Mouse (Mus musculus): ENCODE measurements around the gene Glyatl3. TPM values are rescaled to one million over a fixed set of nuclear protein-coding genes. Genes with fewer than 3 reads are reported as not detected.
A peak's percentile ranks its signal among the peaks of the same experiment; 100 is the strongest.

Glyatl3 gene
- polyA plus RNA-seq (2015; fragmentation: Nextera tagmentation; extraction: Ambion mirVana), result not detected in 2 replicates

DNA sequence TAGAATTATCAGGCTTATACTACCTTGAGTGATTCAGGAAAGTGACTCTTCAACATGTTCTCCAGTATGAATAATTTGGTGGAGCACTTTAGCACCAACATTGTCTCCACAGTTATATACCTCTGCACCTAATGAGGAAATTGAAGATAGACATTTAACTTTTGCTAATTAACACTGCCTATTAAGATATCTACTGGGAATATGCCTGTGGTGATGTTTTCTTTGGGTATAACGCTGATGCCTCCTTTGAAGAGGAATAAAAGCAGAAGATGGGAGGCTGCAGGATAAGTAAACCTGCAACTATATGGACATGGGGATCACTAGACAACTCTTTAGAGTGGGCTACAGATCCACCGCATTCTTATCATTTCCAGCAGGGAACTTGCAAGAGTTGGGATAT, at the start of gene Glyatl3:
Glyatl3 (minus strand) TSS at position 101 of the 400 bp plus-strand sequence.
- H3K4me2 ChIP-seq, result no peak within 1 kb of the TSS
- no peaks in the 10 kb centered on the region for H3K27me3 ChIP-seq
- no peak for ATAC-seq (replicated peaks; ENCODE audit: low FRiP score)

DNA sequence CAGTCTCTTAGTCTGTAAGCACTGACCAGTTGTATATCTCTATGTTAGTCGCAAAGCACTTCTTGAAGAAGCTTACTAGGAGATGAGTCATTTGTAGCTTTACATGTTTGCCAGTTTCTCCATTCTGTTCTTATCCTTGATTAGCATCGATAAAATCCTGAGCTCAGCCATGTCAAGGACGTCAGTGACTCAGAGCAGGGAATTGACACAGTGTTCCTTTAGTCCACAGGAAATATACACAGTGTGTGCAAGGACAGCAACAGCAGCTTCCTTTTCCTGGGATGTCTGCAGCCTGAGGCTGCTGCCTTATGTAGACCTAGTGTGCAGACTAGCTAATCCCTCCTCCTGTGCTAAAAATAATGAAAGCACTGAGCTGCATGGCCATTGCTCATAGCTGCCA, 34.4 kb upstream of the Glyatl3 start:
- H3K4me3 ChIP-seq (replicated peaks), result no peak overlapping the region
- no peak overlapping the region for H3K4me2 ChIP-seq
- peaks cover 72% of the 10 kb centered on the region for H3K36me3 ChIP-seq
- no peak for ATAC-seq (replicated peaks; ENCODE audit: low FRiP score)
- H3K9me3 ChIP-seq (replicated peaks), result no peaks in the 10 kb centered on the region
- H3K27ac ChIP-seq, result no peak overlapping the region
- H3K27me3 ChIP-seq, result no peaks in the 10 kb centered on the region
- H3K4me1 ChIP-seq, result no peaks in the 10 kb centered on the region
- WGBS, result 90% methylated on average over 3 of the region's 3 CpGs
- H3K9ac ChIP-seq, result no peak overlapping the region

More for the DNA sequence above, at the start of gene Glyatl3:
- Histone ChIP-seq H3K4me1 (no peaks in the 10 kb centered on the region), H3K36me3 (no peaks in the 10 kb centered on the region), H3K9ac (no peak within 1 kb of the TSS), H3K27ac (no peak within 1 kb of the TSS), H3K9me3 (replicated peaks) (no peaks in the 10 kb centered on the region), H3K4me3 (replicated peaks) (no peak within 1 kb of the TSS)
- WGBS, result 91% methylated on average over 2 of the region's 2 CpGs

DNA sequence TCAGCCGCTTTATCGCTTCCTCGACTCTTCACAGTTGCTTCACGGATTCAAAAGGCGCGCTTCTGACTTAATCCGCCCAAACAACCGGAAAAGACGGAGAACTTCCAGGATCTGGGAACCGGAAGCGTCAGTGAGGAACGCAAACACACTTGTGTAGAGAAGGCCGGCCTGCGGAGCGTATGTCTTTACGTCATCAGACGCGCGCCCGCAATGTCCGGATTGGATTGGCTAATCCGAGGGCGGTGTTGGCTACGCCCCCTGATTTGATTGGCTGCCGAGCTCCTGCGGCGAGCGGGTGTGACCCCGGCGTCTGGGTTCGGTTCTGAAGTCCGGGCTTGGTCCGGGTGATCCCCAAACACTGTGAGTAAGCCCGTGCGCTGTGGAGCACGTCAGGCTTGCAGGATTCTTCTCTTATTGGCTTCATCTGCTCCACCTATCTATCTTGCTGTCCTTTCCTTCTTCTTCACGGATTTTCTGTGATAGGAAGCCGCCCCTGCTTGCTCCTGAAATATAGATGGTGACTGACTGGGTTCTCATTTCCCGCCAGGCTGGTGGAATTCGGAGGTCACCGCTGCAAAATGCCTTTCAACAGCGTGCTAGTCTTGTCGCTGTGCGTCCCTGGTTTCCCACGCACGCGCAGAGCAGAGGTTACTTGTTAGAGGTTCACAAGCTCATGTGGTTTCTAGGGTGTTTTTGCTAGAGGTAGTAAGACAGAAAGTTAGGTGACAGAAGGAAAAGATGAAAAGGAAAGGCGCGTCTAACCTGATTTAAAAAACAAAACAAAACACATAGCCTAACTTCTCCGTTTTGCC, 20.5 kb upstream of the Glyatl3 start, which contains the start of the genes Mut and Cenpq:
Mut (plus strand) TSS at position 266 of the 812 bp plus-strand sequence.
Cenpq (minus strand) TSS at position 628 of the 812 bp plus-strand sequence.
- H3K4me3 ChIP-seq (replicated peaks), result peak within 1 kb of the TSS; percentile 68
- peak within 1 kb of the TSS; percentile 71 for H3K4me2 ChIP-seq
- H3K27ac ChIP-seq, result peak within 1 kb of the TSS; percentile 97
- WGBS, result under 1% methylated on average over 50 of the region's 50 CpGs
- H3K27me3 ChIP-seq, result no peaks in the 10 kb centered on the region
- peaks cover 35% of the 10 kb centered on the region for H3K36me3 ChIP-seq
- H3K4me1 ChIP-seq, result peaks cover 6% of the 10 kb centered on the region
- H3K9ac ChIP-seq, result peak within 1 kb of the TSS; percentile 56
- ATAC-seq (replicated peaks; ENCODE audit: low FRiP score), result peak; percentile 100
- no peaks in the 10 kb centered on the region for H3K9me3 ChIP-seq (replicated peaks)

DNA sequence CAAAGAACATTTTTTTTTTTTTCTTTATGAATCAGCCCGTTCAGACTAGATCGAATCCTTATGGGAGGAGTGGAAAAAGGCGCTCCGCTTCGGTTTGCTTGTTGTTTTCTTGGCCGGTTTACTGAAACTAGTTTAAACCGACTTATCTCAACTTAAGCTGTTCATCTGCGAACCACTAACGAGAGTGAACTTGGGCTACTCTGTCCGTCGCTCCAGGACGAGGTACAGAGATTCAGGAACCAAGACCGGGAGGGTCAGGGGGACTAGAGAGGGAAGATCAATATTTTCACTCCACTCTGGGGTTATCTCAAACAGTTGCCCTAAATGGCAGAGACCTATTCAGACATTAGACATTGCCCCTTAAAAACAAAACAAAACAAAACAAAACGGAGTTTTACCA, 19.8 kb upstream of the Glyatl3 start:
- ATAC-seq (replicated peaks; ENCODE audit: low FRiP score), result peak; percentile 34
- WGBS, result 1% methylated on average over 14 of the region's 14 CpGs
- H3K9ac ChIP-seq, result peak overlapping the region; percentile 45

DNA sequence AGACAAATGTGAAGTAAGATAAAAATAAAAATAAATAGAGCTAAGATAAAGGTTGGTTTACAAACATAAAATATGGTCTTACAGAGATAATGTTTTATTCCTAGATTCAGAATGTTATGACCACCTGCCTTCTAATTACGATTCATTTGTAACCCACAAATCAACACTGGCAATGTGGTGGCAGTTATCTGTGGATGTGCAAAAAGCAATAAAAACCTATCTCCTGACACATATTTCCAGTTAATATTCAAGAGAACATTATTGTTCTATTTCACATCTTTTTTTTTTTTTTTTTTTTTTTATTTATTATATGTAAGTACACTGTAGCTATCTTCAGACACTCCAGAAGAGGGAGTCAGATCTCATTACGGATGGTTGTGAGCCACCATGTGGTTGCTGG, 1.3 kb upstream of the Glyatl3 start:
- Histone ChIP-seq H3K9me3 (replicated peaks) (no peaks in the 10 kb centered on the region), H3K4me1 (no peaks in the 10 kb centered on the region), H3K4me2 (no peak overlapping the region), H3K27me3 (no peaks in the 10 kb centered on the region), H3K9ac (no peak overlapping the region), H3K36me3 (no peaks in the 10 kb centered on the region), H3K27ac (no peak overlapping the region), H3K4me3 (replicated peaks) (no peak overlapping the region)
- ATAC-seq (replicated peaks; ENCODE audit: low FRiP score), result no peak
- WGBS, result 86% methylated on average over 2 of the region's 2 CpGs

More for the DNA sequence above, 19.8 kb upstream of the Glyatl3 start:
- Histone ChIP-seq H3K4me2 (peak overlapping the region; percentile 71), H3K9me3 (replicated peaks) (no peaks in the 10 kb centered on the region), H3K36me3 (peaks cover 35% of the 10 kb centered on the region), H3K4me1 (peaks cover 6% of the 10 kb centered on the region), H3K27ac (peak overlapping the region; percentile 41; the same call in 1 of the 2 replicates), H3K4me3 (replicated peaks) (peak overlapping the region; percentile 68), H3K27me3 (no peaks in the 10 kb centered on the region)

DNA sequence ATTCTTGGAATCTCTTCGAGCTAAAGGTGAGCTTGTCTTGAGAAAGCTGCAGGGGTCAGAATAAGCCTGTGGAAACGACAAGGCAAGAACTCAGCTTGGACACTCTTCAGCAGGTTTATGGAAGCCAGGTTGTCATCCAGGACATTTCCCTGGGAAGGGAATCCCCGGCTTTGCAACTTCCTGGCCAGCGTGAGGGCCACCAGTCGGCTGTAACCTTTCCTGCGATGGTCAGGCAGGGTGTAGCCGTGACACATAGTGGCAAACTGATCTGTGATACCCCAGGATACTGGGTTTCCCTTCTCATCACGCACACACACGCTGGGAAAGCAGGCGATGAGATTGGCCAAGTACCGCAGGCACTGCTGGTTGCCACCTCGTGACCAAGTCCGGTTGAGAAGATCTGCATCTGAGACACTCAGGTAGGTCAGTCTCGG, 9.4 kb downstream of the Glyatl3 start:
- no peaks in the 10 kb centered on the region for H3K27me3 ChIP-seq
- H3K27ac ChIP-seq, result no peak overlapping the region
- no peaks in the 10 kb centered on the region for H3K36me3 ChIP-seq
- no peak overlapping the region for H3K9ac ChIP-seq
- 5% methylated on average over 13 of the region's 14 CpGs for WGBS
- peaks cover 9% of the 10 kb centered on the region for H3K4me1 ChIP-seq
- H3K9me3 ChIP-seq (replicated peaks), result no peaks in the 10 kb centered on the region
- H3K4me3 ChIP-seq (replicated peaks), result 0 out of 2 replicates have a peak overlapping the region, but pooled peaks have one; percentile 21
- peak; percentile 60 for ATAC-seq (replicated peaks; ENCODE audit: low FRiP score)
- peak overlapping the region; percentile 54 for H3K4me2 ChIP-seq

DNA sequence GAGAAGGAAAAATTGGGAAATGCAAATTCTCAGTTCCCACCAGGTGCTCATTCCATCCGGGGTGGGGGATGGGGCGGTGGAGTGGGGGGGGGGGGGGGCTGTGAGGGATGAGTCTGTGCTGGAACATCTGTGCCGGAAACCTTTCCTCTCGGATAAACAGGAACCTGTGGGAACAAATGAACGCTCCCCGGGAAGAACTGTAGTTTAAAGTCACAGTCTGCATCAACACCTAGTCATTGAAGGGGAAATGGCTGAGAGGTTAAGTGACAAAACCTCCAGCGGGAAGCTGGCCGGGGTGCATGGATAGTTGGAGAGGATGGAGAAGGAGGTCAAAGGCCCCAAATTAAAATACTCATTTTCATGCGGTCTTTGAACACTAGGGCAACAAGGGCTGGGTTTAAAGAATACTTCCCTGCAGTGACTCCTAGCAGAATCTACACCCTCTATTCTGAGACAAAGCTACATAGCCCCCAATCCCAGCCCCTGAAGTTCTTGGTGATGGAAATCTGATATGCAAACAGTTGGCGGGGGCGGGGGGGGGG, 10.0 kb downstream of the Glyatl3 start:
- peak; percentile 56 for ATAC-seq (replicated peaks; ENCODE audit: low FRiP score)
- H3K36me3 ChIP-seq, result no peaks in the 10 kb centered on the region
- no peaks in the 10 kb centered on the region for H3K27me3 ChIP-seq
- no peak overlapping the region for H3K4me3 ChIP-seq (replicated peaks)
- no peaks in the 10 kb centered on the region for H3K9me3 ChIP-seq (replicated peaks)
- H3K27ac ChIP-seq, result no peak overlapping the region
- 8% methylated on average over 11 of the region's 11 CpGs for WGBS
- peak overlapping the region; percentile 54 for H3K4me2 ChIP-seq
- peaks cover 9% of the 10 kb centered on the region for H3K4me1 ChIP-seq
- no peak overlapping the region for H3K9ac ChIP-seq

DNA sequence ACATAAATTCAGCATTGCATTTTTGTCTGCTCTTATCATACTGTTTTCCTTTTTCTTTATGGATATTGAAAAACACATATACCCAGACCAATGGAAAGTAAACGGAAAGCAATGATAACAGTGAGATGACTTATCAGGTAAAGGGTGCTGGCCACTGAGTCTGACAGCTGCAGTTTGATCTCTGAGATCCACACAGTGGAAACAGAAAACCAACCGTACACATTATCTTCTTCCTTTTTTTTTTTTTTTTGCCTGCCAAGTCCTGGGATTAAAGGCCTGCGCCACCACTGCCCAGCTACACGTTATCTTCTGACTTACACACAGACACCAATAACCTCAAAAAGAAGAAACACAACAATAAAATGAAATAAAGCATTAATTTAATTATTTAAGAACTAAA, 10.8 kb downstream of the Glyatl3 start:
- Histone ChIP-seq H3K9me3 (replicated peaks) (no peaks in the 10 kb centered on the region), H3K36me3 (no peaks in the 10 kb centered on the region), H3K9ac (no peak overlapping the region), H3K4me1 (peaks cover 9% of the 10 kb centered on the region), H3K27me3 (no peaks in the 10 kb centered on the region), H3K4me2 (no peak overlapping the region), H3K4me3 (replicated peaks) (no peak overlapping the region), H3K27ac (no peak overlapping the region)
- ATAC-seq (replicated peaks; ENCODE audit: low FRiP score), result no peak
- 73% methylated on average over 4 of the region's 4 CpGs for WGBS

DNA sequence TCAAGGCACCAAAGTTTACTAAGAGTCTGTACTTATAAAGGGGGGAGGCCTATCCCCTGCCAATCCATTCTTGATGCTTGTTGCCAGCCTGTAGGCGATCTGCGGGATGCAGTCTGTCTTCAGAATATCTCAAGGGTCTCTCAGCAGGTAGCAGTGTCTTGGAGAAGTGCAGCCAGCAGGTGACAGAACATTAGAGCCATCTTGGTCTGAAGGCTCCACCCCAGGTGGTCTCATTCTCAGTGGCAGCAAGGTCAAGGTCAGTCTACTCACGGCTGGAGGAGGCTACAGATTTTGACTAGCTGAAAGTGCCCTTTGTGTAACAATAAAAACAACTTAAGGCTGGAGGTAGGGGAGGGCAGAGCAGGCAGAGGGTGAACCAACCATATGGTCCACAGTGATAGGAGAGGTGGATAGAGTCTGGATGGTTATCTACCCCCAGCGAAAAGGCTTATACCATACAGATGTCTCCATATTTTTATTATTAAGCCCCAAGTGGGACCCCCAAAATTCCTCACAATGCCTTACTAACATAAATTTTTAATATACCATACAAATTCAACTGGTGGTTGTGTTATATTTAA, 14.3 kb downstream of the Glyatl3 start:
- no peak overlapping the region for H3K9ac ChIP-seq
- WGBS, result 48% methylated on average over 4 of the region's 4 CpGs
- H3K4me3 ChIP-seq (replicated peaks), result no peak overlapping the region
- no peaks in the 10 kb centered on the region for H3K9me3 ChIP-seq (replicated peaks)
- H3K27me3 ChIP-seq, result no peaks in the 10 kb centered on the region
- no peak overlapping the region for H3K27ac ChIP-seq
- H3K4me1 ChIP-seq, result peaks cover 9% of the 10 kb centered on the region
- H3K36me3 ChIP-seq, result no peaks in the 10 kb centered on the region
- no peak overlapping the region for H3K4me2 ChIP-seq
- no peak for ATAC-seq (replicated peaks; ENCODE audit: low FRiP score)

DNA sequence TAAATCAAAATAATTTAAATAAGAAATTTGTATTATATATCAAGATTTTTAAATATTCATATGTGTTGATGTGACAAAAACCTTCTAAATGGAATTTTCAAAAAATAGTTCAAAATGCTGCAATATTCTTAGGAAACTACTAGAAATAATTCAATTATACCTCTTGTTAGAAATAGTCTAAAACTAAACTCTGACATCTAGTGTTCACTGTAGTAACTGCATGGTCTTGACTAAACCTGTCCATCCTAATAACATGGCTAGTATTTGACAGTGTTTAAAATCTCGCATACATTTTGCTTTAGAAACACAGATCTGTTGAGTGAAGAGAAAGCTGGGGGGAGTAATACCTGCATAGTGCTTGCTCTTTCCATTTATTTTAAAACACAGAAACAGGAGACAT, 17.3 kb downstream of the Glyatl3 start:
- H3K9me3 ChIP-seq (replicated peaks), result no peaks in the 10 kb centered on the region
- no peaks in the 10 kb centered on the region for H3K27me3 ChIP-seq
- no peaks in the 10 kb centered on the region for H3K36me3 ChIP-seq
- ATAC-seq (replicated peaks; ENCODE audit: low FRiP score), result no peak
- 58% methylated on average over 1 of the region's 1 CpGs for WGBS
- H3K4me2 ChIP-seq, result no peak overlapping the region
- H3K4me1 ChIP-seq, result no peaks in the 10 kb centered on the region
- no peak overlapping the region for H3K4me3 ChIP-seq (replicated peaks)
- H3K9ac ChIP-seq, result no peak overlapping the region
- H3K27ac ChIP-seq, result no peak overlapping the region

DNA sequence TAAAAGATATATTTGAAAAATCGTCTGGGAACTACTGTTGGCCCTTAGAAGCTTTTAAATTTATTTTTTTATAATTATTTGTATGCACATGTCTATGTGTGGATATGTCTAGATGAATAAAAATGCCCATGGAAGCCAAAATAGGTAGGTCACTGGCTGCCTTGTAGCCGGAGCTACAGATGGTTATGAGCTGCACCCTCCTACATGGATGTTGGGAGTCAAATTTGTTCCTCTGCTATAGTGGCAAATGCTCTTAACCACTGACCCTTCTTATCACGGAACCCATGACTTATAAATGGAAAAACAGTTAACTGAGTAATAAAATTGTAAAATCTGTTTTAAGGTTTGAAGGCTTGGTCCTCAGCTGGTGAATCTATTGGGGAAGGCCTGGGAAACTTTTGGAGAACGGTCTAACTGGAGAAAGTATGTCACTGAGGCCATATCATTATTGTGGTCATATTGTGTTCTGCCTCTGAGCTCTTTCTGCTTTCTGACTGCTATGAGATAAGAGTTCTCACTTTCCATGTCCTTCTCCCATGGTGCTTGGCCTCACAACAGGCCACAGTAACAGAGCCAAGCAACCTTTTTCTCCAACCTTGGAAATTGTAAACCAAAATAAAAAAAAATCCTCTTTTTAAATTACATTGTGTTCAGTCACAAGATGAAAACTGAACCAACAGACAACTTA, 26.2 kb downstream of the Glyatl3 start:
- no peak overlapping the region for H3K27ac ChIP-seq
- no peak overlapping the region for H3K4me2 ChIP-seq
- H3K4me3 ChIP-seq (replicated peaks), result no peak overlapping the region
- no peak for ATAC-seq (replicated peaks; ENCODE audit: low FRiP score)
- H3K27me3 ChIP-seq, result no peaks in the 10 kb centered on the region
- H3K36me3 ChIP-seq, result no peaks in the 10 kb centered on the region
- no peak overlapping the region for H3K9ac ChIP-seq
- H3K4me1 ChIP-seq, result no peaks in the 10 kb centered on the region
- 78% methylated on average over 4 of the region's 4 CpGs for WGBS
- no peaks in the 10 kb centered on the region for H3K9me3 ChIP-seq (replicated peaks)

DNA sequence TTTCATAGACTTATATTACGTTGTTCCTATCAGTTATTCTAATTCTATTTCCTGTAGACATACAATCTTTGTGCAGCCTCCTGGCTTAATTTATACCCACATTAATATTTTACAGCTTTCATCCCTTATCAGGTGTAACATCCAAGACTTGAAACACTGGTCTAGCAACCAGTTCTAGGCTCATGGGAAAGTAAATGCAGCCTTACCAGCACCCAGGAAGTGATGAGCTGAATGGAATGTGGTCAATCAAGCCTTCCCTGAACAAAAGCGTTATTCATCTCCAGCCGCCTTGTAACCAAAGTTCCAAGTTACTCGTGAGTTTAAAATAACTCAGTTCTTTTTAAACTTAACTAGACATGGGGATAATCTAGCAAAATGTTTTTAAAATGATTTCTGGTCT, 29.0 kb downstream of the Glyatl3 start:
- WGBS, result 75% methylated on average over 4 of the region's 4 CpGs
- ATAC-seq (replicated peaks; ENCODE audit: low FRiP score), result no peak

More for the DNA sequence above, 29.0 kb downstream of the Glyatl3 start:
- no peaks in the 10 kb centered on the region for H3K27me3 ChIP-seq
- no peak overlapping the region for H3K4me2 ChIP-seq
- H3K9me3 ChIP-seq (replicated peaks), result no peaks in the 10 kb centered on the region
- no peak overlapping the region for H3K27ac ChIP-seq
- no peaks in the 10 kb centered on the region for H3K36me3 ChIP-seq
- no peak overlapping the region for H3K4me3 ChIP-seq (replicated peaks)
- no peak overlapping the region for H3K9ac ChIP-seq
- H3K4me1 ChIP-seq, result no peaks in the 10 kb centered on the region
